Mouse (Mus musculus): Measurements from ENCODE around the gene Isoc2b. TPM values are rescaled to one million over a fixed set of nuclear protein-coding genes. Genes with fewer than 3 reads are reported as not detected.
"Not testable (repeated sequence)": the region's sequence is repeated elsewhere in the genome, so short reads cannot be mapped to it uniquely, and the experiment has no call there.

Isoc2b gene
- total RNA-seq (2021): 1 to 10 TPM; 2.0 to 3.4 TPM

GRCm38 (mm10) chr7:4870133-4870532, at the start of gene Isoc2b:
Isoc2b (minus strand) TSS chr7:4870258.
- intact Hi-C loops (cut with DNase I): no loop called here
- no peak for DNase-seq (ENCODE audit: extremely low spot score in 1 of 2, low spot score in 2 of 2)

- intact Hi-C loops (cut with DNase I): loop anchor here (5.0 kb wide), 1 partner anchor 77 kb away; the partner anchor contains the start of gene Shisa7
- no peak for DNase-seq (ENCODE audit: extremely low spot score in 1 of 2, low spot score in 2 of 2)
Measured at GRCm38 (mm10) chr7:4919096-4919495, 49.0 kb upstream of the Isoc2b start.

- no peak for DNase-seq (ENCODE audit: extremely low spot score in 1 of 2, low spot score in 2 of 2)
- intact Hi-C loops (cut with DNase I): loop anchor here (5.0 kb wide), 1 partner anchor 76 kb away; the partner anchor contains the start of gene Shisa7
Measured at GRCm38 (mm10) chr7:4918681-4919080, 48.6 kb upstream of the Isoc2b start.

GRCm38 (mm10) chr7:4917494-4917893, 47.4 kb upstream of the Isoc2b start:
- no peak for DNase-seq (ENCODE audit: extremely low spot score in 1 of 2, low spot score in 2 of 2)
- intact Hi-C loops (cut with DNase I): loop anchor here (5.0 kb wide), 1 partner anchor 75 kb away; the partner anchor contains the start of gene Shisa7

- no peak for DNase-seq (ENCODE audit: extremely low spot score in 1 of 2, low spot score in 2 of 2)
- intact Hi-C loops (cut with DNase I): loop anchor here (5.0 kb wide), 1 partner anchor 74 kb away; the partner anchor contains the start of gene Shisa7
Measured at GRCm38 (mm10) chr7:4915669-4916416, 45.8 kb upstream of the Isoc2b start.

GRCm38 (mm10) chr7:4915007-4915665, 45.1 kb upstream of the Isoc2b start, which contains the start of gene Zfp628:
Zfp628 (plus strand) TSS chr7:4915217.
- intact Hi-C loops (cut with DNase I): loop anchor here (5.0 kb wide), 1 partner anchor 73 kb away; the partner anchor contains the start of gene Shisa7

GRCm38 (mm10) chr7:4912248-4912647, 42.2 kb upstream of the Isoc2b start:
- intact Hi-C loops (cut with DNase I): no loop called here
- no peak for DNase-seq (ENCODE audit: extremely low spot score in 1 of 2, low spot score in 2 of 2)

More at GRCm38 (mm10) chr7:4915007-4915665, 45.1 kb upstream of the Isoc2b start, which contains the start of gene Zfp628:
- DNase-seq (ENCODE audit: extremely low spot score in 1 of 2, low spot score in 2 of 2): peak; percentile 91 to 96

- intact Hi-C loops (cut with DNase I): no loop called here
Measured at GRCm38 (mm10) chr7:4911561-4911960, 41.5 kb upstream of the Isoc2b start.

GRCm38 (mm10) chr7:4906466-4906950, 36.5 kb upstream of the Isoc2b start, which contains the start of gene Gm36210:
Gm36210 (minus strand) TSS chr7:4906516.
- DNase-seq (ENCODE audit: extremely low spot score in 1 of 2, low spot score in 2 of 2): no peak
- intact Hi-C loops (cut with DNase I): no loop called here

More at GRCm38 (mm10) chr7:4911561-4911960, 41.5 kb upstream of the Isoc2b start:
- peak in 1 of 2 experiments; percentile 83 for DNase-seq (ENCODE audit: extremely low spot score in 1 of 2, low spot score in 2 of 2)

GRCm38 (mm10) chr7:4902404-4902803, 32.3 kb upstream of the Isoc2b start:
- intact Hi-C loops (cut with DNase I): no loop called here
- DNase-seq (ENCODE audit: extremely low spot score in 1 of 2, low spot score in 2 of 2): no peak

GRCm38 (mm10) chr7:4901171-4901570, 31.1 kb upstream of the Isoc2b start:
- DNase-seq (ENCODE audit: extremely low spot score in 1 of 2, low spot score in 2 of 2): peak in 1 of 2 experiments; percentile 59

GRCm38 (mm10) chr7:4900523-4900851, 30.4 kb upstream of the Isoc2b start:
- DNase-seq (ENCODE audit: extremely low spot score in 1 of 2, low spot score in 2 of 2): no peak
- intact Hi-C loops (cut with DNase I): no loop called here

More at GRCm38 (mm10) chr7:4901171-4901570, 31.1 kb upstream of the Isoc2b start:
- intact Hi-C loops (cut with DNase I): no loop called here

- DNase-seq (ENCODE audit: extremely low spot score in 1 of 2, low spot score in 2 of 2): peak in 1 of 2 experiments; percentile 55
- intact Hi-C loops (cut with DNase I): no loop called here
Measured at GRCm38 (mm10) chr7:4899649-4900522, 29.8 kb upstream of the Isoc2b start.

- intact Hi-C loops (cut with DNase I): no loop called here
- no peak for DNase-seq (ENCODE audit: extremely low spot score in 1 of 2, low spot score in 2 of 2)
Measured at GRCm38 (mm10) chr7:4898851-4899648, 29.0 kb upstream of the Isoc2b start.

- DNase-seq (ENCODE audit: extremely low spot score in 1 of 2, low spot score in 2 of 2): no peak
- intact Hi-C loops (cut with DNase I): no loop called here
Measured at GRCm38 (mm10) chr7:4895186-4895585, 25.1 kb upstream of the Isoc2b start.

GRCm38 (mm10) chr7:4886680-4887079, 16.6 kb upstream of the Isoc2b start:
- intact Hi-C loops (cut with DNase I): no loop called here
- no peak for DNase-seq (ENCODE audit: extremely low spot score in 1 of 2, low spot score in 2 of 2)

GRCm38 (mm10) chr7:4879036-4879435, 9.0 kb upstream of the Isoc2b start:
- DNase-seq (ENCODE audit: extremely low spot score in 1 of 2, low spot score in 2 of 2); intact Hi-C loops (cut with DNase I): not testable (repeated sequence)

GRCm38 (mm10) chr7:4878186-4878585, 8.1 kb upstream of the Isoc2b start:
- no peak for DNase-seq (ENCODE audit: extremely low spot score in 1 of 2, low spot score in 2 of 2)
- intact Hi-C loops (cut with DNase I): no loop called here

Data from left cerebral cortex, postnatal 10 days (tissue).